Mouse (Mus musculus) cerebellum, postnatal 36 days (tissue): Measurements from ENCODE around the gene Hectd1.

Source experiments
- DNase-seq, 2 experiments: peaks; one replicate each; pipeline ENCODE4 v3.0.0; 2021 to 2022; ENCODE audit warnings: mixed read lengths in 2 of 2

Gene Hectd1

GRCm38 (mm10) chr12:51767454-51767853 lies 61.9 kb downstream of the Hectd1 start:
- DNase-seq, result no peak

DNA sequence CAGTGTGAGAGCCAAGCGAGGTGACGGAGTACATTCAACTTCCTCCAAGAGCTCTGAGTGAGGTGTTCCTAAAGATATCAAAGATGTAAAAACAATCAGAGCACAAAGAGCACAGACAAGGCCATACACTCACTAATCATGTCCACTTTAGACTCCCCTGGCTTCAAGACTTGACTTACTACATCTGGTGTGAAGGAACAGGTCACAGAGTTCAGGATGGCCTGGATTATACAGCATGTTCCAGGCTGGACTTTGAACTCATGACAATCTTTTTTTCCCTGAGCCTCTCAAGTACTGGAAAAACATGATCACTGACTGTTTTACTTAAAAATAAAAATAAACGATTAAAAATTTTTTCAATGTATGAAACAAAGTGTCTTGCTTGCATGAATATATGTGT lies 70.0 kb downstream of the Hectd1 start:
- no peak for DNase-seq

GRCm38 (mm10) chr12:51756599-51756961 lies 72.8 kb downstream of the Hectd1 start:
- DNase-seq, result no peak

DNA sequence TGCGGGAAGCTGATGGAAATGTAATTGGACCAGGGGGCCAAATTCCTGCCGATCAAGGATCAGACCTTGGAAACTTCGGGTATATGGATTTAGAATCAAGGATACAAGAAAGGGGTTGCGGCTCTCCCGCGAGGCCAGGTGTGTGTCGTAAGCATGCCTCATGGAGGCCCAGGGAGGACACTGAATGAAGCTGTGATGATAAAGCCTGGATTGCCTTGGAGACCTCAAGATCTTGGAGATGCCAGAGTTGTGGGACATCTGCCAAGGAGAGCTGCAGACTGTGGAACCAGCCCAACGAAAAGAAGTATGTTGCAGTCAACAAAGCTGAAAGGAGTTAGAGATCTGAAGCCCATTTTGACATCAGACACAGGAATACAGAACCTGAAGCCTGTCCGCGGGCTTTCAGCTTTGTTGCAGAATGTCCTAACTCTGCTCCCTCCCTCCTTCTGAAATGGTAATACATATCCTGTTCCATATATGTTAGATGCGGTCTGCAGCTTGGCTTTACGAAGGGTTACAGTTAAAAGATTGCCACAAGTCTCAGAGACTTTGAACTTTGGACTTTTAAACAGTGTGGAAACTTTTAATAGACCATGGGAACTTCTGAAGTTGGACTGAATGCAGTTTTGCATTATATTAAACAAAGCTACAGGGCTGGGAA lies 73.3 kb downstream of the Hectd1 start:
- no peak for DNase-seq

DNA sequence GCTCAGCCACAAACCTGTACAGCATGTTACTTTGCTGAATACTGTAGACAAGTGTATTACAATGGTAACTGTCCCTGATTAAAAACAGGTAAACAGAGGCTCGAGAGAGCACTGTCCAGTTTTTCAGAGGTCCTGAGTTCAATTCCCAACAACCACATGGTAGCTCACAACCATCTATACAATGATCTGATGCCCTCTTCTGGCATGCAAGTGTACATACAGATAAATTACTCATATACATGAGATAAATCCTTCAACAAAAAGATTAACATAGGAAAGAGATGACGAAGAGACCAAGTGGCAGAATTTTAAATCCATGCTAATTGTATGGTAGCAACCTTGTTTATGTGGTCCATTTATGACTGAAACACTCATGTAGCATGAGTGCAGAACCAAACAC lies 82.0 kb downstream of the Hectd1 start:
- no peak for DNase-seq

DNA sequence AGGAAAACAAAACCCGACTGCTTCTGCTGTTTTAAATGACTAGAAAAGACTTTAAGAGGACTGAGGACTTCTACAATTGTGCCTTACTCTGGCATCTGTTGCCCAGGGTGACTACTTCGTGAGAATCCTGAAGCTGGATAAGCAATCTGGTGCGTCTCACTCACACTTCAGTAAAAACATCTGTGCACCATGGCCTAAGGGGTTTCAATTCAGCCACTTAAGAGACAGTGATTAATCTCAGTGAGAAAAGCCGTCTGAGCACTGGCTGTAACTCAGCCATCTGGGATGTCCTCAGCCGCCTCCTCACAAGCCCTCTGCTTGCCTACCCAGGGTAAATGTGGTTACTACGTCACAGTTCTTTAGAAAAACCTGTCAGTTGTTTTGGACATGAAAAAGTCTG lies 84.4 kb downstream of the Hectd1 start:
- DNase-seq, result no peak

- DNase-seq, result peak in 1 of 2 experiments; percentile 18
These were observed 87.6 kb downstream of the Hectd1 start for GRCm38 (mm10) chr12:51741690-51742089.

DNA sequence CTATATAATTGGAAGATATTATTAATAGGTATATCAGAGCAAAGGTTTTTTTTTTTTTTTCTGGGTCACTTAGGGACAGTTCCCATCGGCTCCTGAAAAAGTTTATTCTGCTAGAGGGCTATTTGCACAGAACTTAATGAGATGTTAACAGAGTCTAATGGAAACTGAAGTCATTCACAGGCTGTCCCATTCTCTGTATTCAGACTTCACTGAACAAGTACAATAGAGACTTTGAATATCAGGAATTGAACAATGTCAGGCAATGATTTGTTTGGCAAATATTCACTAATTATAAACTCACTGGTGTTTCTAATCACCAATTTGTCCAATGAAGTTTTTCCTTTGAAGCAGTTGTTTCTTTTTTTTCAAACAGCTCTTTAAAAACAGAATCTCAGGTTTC lies 92.5 kb downstream of the Hectd1 start:
- DNase-seq, result no peak

DNA sequence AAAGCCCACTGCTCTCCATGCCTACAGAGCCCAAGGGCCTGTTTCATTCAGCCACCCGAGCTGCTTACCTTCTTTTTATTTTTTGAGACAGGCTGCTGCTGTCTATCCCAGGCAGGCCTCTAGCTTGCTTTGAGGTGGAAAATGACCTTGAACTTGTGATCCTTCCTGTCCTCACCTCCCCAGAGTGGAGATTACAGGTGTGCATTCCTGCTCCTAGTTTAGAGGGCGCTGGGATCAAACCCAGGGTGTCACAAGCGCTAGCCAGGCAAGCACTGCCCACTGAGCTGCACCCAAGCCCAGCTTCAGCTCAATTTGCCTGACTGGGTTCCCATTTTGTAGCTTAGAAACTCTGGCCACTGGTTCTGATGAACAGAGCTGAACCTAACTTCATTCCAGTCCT lies 93.0 kb downstream of the Hectd1 start:
- no peak for DNase-seq

DNA sequence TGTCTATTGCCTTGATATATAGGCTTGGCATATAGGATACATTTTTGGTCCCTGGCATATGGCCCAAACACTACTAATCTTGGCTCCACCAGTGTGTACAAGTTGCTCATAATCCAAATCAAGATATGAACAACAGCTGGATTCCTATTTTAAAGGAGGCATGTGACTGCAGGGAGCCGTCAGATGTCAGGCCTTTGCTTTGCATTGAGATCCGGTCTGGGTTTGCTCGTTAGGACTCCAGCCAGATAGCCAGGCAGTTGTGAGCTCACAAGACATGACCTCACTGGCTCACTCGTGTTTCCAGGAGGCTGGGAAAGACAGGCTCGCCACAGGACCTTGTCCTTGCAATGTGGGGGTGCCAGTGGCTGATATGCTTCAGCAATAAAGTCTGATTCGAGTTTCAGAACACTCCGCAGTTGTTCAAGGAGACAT lies 93.5 kb downstream of the Hectd1 start:
- no peak for DNase-seq

DNA sequence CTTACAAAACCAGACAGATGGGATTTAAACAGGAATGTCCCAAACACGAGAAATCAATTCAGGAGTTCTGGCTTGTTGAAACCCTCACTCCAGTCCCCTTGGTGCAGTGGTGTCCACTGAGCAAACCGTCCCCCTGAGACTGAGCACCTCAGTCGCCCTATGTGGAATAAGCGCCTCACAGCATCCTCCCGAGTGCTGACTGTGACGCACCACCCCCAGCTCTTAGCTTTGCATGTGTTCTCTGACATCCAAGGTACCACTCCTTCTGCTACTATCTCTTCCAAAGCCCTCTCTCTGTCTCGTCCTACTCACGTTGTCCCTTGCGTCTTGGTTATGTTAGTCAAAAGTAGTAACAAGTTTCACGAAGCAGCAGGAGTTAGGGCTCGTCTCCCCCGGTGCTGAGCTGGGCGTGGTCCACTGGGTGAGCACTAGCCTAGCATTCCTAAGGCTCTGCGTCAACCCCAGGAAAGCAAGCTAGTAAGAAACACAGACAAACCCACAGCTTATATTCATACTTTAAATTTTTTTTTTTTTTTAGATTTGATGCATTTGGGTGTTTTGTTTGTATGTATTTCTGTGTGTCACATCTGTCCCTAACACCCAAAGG lies 94.6 kb downstream of the Hectd1 start:
- no peak for DNase-seq

DNA sequence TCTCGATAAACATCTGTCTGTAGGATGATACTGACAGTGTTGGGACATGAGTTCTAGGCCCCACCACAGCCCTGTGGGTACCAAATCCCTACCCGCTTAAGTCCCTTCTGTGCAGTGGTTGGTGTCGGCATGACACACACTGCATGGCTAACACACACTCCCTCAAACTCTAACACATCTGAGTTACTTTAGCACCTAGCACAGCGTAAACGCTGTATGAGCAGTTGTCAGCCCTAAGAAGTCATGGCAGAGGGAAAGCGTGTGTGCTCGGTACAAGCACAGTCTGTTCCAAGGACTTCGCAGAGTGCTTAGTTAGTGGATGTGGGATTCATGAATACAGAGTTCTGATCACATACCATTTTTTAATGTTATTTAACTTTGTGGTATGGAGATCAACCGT lies 99.5 kb downstream of the Hectd1 start:
- DNase-seq, result no peak

DNA sequence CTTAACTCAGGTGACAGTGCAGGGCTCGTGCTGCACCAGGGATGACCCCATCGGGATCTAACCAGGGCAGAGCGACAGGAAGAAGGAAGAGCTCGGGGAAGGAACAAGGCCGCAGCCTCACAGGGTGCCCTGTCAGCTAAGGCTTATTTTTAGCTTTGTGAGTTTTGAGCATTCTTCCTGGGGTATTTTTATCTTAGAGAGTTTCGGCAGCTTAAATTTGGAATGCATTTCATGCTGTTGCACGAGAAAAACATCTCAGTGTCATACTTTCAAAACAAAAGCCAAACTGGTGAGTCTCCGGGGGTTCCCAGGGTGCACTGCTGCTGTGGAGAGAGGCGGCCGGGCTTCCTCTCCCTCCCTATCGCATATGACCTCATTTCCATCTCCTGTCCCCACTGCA lies 100.3 kb downstream of the Hectd1 start:
- DNase-seq, result no peak

DNA sequence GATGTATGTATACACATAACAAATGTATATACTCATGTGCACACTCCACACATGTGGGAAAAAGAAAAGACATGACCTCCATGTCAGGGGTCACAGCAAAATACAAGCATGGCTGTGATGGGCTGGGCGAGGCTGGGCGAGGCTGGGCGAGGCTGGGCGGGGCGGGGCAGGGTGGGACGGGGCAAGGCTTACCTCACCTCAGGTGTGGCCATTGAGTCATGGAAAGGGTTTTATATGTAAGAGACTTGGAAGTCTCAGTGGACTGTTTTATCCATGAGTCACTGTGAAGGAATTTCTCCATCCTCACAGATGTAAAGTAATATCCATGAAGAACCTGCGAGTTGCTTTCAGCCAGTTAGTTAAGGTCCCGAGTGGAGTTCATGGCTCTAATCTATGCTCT lies 107.5 kb downstream of the Hectd1 start:
- no peak for DNase-seq

DNA sequence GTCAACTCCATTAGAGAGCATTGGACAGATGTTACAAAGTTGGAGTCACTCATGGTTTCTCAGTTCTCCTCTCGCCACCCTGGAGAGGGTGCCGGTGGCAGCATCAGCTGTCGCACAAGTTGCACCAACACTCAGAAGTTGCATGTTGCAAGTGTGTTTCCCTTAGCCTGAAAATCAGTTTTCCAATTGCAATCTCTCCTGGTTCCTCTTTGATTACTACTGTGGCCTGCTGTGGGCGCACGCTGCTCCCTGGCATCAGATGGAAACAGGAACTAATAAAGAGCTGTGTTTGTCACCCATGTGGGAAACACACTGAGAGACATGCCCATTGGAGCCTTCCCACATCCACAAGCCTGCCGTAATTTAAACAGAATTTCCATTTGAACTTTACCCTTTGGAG lies 110.7 kb downstream of the Hectd1 start:
- no peak for DNase-seq

- peak; percentile 33 to 43 for DNase-seq
These were observed 116.7 kb downstream of the Hectd1 start for GRCm38 (mm10) chr12:51712685-51713084.

DNA sequence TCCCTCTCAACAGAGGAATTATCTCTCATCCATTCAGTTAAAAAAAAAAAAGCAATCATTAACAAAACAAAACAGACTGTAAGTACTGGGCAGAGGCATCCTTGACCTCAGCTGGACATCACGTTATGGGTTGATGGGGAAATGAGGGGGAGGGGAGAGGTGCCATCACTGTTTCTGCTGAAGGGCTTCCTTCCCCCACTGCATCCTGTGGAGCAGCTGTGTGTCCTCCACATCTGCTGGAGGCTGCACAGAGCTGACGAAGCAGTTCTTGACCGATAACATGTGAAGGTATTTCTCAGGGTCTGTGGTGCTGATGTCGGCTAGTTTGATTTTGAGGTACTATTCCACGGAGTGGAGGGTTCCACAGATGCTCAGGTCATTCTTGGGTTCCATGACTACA lies 119.2 kb downstream of the Hectd1 start:
- DNase-seq, result no peak

DNA sequence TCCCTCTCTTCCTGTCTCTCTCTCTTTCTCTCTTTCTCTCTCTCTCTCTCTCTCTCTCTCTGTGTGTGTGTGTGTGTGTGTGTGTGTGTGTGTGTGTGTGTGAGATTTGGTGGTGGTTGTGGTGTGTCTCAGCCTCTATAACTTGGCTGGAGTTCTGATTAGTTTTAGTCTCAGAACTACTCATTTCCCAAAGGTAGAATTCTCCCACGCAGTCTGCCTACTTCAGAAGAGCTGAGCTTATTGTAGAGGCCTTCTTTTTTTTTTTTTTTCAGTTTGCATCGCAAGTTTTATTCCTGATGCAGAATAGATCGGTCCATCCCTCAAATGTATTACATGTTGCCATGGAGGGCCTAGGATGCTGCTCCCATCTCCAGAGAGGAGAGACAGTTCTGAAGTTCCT lies 119.6 kb downstream of the Hectd1 start:
- DNase-seq, result no peak

DNA sequence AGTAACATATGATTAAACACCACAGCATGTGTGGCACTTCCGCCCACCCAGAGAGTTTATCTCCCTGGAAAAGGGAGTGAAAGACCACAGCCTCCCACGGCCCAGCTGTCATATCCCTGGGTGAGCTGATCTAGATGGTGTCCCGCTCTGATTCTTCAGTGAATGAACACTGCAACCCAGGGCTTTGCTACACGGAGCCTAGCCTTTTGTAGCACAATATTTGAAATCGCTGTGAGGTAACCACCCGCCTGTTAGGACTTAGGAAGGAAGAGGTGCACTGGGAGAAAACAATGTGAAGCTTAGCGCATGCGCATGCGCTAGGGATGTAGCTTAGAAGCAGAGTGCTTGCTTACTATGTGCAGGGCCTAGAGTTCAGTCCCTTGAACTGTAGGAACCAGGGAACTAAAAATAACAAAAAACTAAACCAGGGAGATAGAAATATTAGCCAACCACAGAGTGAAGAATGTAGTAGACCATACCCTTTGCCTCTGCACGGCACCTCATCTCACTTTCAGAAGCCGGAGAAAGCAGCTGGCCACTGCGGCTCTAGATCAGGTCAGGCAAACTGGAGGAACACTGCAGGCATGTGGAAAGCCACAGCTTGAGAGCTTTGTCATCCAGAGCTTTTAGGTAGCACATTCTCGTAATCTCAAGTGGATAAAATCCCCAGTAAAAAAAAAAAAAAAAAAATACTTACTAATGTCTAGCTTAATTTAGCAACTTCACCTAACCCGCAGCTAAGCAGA lies 120.2 kb downstream of the Hectd1 start:
- no peak for DNase-seq

GRCm38 (mm10) chr12:51706673-51707235 lies 122.6 kb downstream of the Hectd1 start:
- no peak for DNase-seq

- no peak for DNase-seq
These were observed 123.6 kb downstream of the Hectd1 start for GRCm38 (mm10) chr12:51705778-51706177.

DNA sequence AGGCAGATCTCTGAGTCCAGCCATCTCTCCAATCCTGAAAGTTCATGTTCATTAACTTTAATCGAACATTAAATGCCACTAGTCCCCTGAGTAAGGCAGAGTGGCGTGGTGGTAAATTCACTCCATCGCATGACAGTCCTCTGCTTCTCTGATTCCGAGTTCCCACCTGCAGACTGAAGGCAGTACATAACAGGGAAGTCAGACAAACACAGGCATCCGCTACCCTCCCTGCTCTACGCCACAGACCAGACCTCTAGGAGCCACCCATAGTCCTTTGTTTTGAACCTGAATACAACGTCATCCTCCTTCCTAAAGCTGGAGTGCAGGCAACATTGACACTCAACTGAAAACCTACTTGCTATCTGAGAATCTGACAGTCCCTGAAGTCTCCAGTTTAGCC lies 124.8 kb downstream of the Hectd1 start:
- DNase-seq, result no peak

GRCm38 (mm10) chr12:51703859-51704258 lies 125.5 kb downstream of the Hectd1 start:
- DNase-seq, result no peak

GRCm38 (mm10) chr12:51701723-51702122 lies 127.6 kb downstream of the Hectd1 start:
- no peak for DNase-seq
